Mouse (Mus musculus) neutrophil, adult 5-6 weeks (primary cell): Measurements from ENCODE around the gene Fkbp6. TPM values are rescaled to one million over a fixed set of nuclear protein-coding genes. Genes with fewer than 3 reads are reported as not detected.
A peak's percentile ranks its signal among the peaks of the same experiment; 100 is the strongest.
"Not testable (repeated sequence)": the region's sequence is repeated elsewhere in the genome, so short reads cannot be mapped to it uniquely, and the experiment has no call there.

Source experiments
- ATAC-seq: fragments of 151-379, 151-347 bp; 2 replicates; pipeline ENCODE4 v1.8.0; 2017; ENCODE audit warnings: mild to moderate bottlenecking, moderate TSS enrichment; ENCODE audit not compliant: insufficient number of reproducible peaks, poor library complexity, low FRiP score, severe bottlenecking; ENCODE audit errors: extremely low read depth
- total RNA-seq: library from RNA; stranded (forward); fragments of 200-1000 nt; gene quantifications from 2 replicates; pipeline ENCODE4 v1.2.3, GENCODE M21; 2017

Gene Fkbp6
- total RNA-seq: not detected in 2 replicates

- no peak for ATAC-seq
These were observed at the start of gene Fkbp6 for GRCm38 (mm10) chr5:135349862-135350261. Gene Fkbp6 (minus strand): TSS chr5:135350044.

GRCm38 (mm10) chr5:135399382-135399781 lies 49.5 kb upstream of the Fkbp6 start:
- no peak for ATAC-seq

GRCm38 (mm10) chr5:135395826-135396225 lies 46.0 kb upstream of the Fkbp6 start:
- ATAC-seq: peak; percentile 39; the same call in 1 of the 2 replicates

- peak; percentile 80 for ATAC-seq
These were observed 44.4 kb upstream of the Fkbp6 start, which contains the start of gene Pom121 for GRCm38 (mm10) chr5:135394004-135394823. Gene Pom121 (minus strand): TSS chr5:135394546.

- ATAC-seq: no peak
These were observed 33.9 kb upstream of the Fkbp6 start for GRCm38 (mm10) chr5:135383771-135384170.

- ATAC-seq: no peak
These were observed 32.9 kb upstream of the Fkbp6 start for GRCm38 (mm10) chr5:135382746-135383145.

- ATAC-seq: no peak
These were observed 31.6 kb upstream of the Fkbp6 start for GRCm38 (mm10) chr5:135381356-135381925.

GRCm38 (mm10) chr5:135380681-135381080 lies 30.8 kb upstream of the Fkbp6 start:
- no peak for ATAC-seq

GRCm38 (mm10) chr5:135376341-135376740 lies 26.5 kb upstream of the Fkbp6 start:
- ATAC-seq: no peak

- no peak for ATAC-seq
These were observed 25.3 kb upstream of the Fkbp6 start for GRCm38 (mm10) chr5:135375167-135375566.

- ATAC-seq: no peak
These were observed 23.8 kb upstream of the Fkbp6 start for GRCm38 (mm10) chr5:135373601-135374000.

GRCm38 (mm10) chr5:135371195-135371594 lies 21.4 kb upstream of the Fkbp6 start:
- no peak for ATAC-seq

GRCm38 (mm10) chr5:135369787-135370654 lies 20.2 kb upstream of the Fkbp6 start, which contains the start of gene Nsun5:
Gene Nsun5 (plus strand): TSS chr5:135369953.
- ATAC-seq: peak; percentile 78

GRCm38 (mm10) chr5:135369196-135369595 lies 19.4 kb upstream of the Fkbp6 start:
- not testable (repeated sequence) for ATAC-seq

GRCm38 (mm10) chr5:135368312-135368711 lies 18.5 kb upstream of the Fkbp6 start:
- no peak for ATAC-seq

GRCm38 (mm10) chr5:135367841-135368240 lies 18.0 kb upstream of the Fkbp6 start:
- no peak for ATAC-seq

GRCm38 (mm10) chr5:135363540-135363939 lies 13.7 kb upstream of the Fkbp6 start:
- ATAC-seq: no peak

- no peak for ATAC-seq
These were observed 12.7 kb upstream of the Fkbp6 start for GRCm38 (mm10) chr5:135362572-135362971.

- no peak for ATAC-seq
These were observed 9.9 kb upstream of the Fkbp6 start for GRCm38 (mm10) chr5:135359772-135360171.
